Mouse (Mus musculus): ENCODE data around the gene Rerg. TPM values are rescaled to one million over a fixed set of nuclear protein-coding genes. Genes with fewer than 3 reads are reported as not detected.

The Rerg gene
- polyA plus RNA-seq, 1 experiment from 2014 or later = 21.1 TPM

- Histone ChIP-seq H3K4me3 (no peak overlapping the region), H3K27me3 (no peaks in the 10 kb centered on the region), H3K9ac (no peak overlapping the region), H3K9me3 (no peaks in the 10 kb centered on the region), H3K36me3 (no peaks in the 10 kb centered on the region), H3K4me1 (peaks cover 24% of the 10 kb centered on the region), H3K27ac (no peak overlapping the region), H3K4me2 (no peak overlapping the region)
- WGBS = 69% methylated on average over 9 of the region's 9 CpGs
- no peak for ATAC-seq (ENCODE audit: borderline replicate concordance, extremely low read depth, low FRiP score, low TSS enrichment)
Measured at GRCm38 (mm10) chr6:137125433-137125832, 44.9 kb downstream of the Rerg start.

- peaks cover 24% of the 10 kb centered on the region for H3K4me1 ChIP-seq
- no peaks in the 10 kb centered on the region for H3K9me3 ChIP-seq
- H3K27me3 ChIP-seq = no peaks in the 10 kb centered on the region
- H3K4me3 ChIP-seq = no peak overlapping the region
- 45% methylated on average over 3 of the region's 3 CpGs for WGBS
- no peak overlapping the region for H3K9ac ChIP-seq
- H3K27ac ChIP-seq = no peak overlapping the region
- H3K4me2 ChIP-seq = no peak overlapping the region
- H3K36me3 ChIP-seq = no peaks in the 10 kb centered on the region
- no peak for ATAC-seq (ENCODE audit: borderline replicate concordance, extremely low read depth, low FRiP score, low TSS enrichment)
Measured at GRCm38 (mm10) chr6:137125006-137125405, 45.3 kb downstream of the Rerg start.

GRCm38 (mm10) chr6:137116849-137117473 lies 53.3 kb downstream of the Rerg start:
- 59% methylated on average over 1 of the region's 1 CpGs for WGBS
- Histone ChIP-seq H3K9me3 (no peaks in the 10 kb centered on the region), H3K4me2 (no peak overlapping the region), H3K4me3 (no peak overlapping the region), H3K27ac (no peak overlapping the region), H3K36me3 (no peaks in the 10 kb centered on the region), H3K9ac (no peak overlapping the region), H3K27me3 (no peaks in the 10 kb centered on the region), H3K4me1 (0 out of 2 replicates have a peak, but pooled peaks cover 10% of the 10 kb centered on the region)
- no peak for ATAC-seq (ENCODE audit: borderline replicate concordance, extremely low read depth, low FRiP score, low TSS enrichment)

GRCm38 (mm10) chr6:137114859-137115258 lies 55.4 kb downstream of the Rerg start:
- H3K4me1 ChIP-seq = peaks cover 25% of the 10 kb centered on the region
- H3K27ac ChIP-seq = no peak overlapping the region
- no peak overlapping the region for H3K9ac ChIP-seq
- no peaks in the 10 kb centered on the region for H3K27me3 ChIP-seq
- no peaks in the 10 kb centered on the region for H3K9me3 ChIP-seq
- no peak overlapping the region for H3K4me3 ChIP-seq
- no peak for ATAC-seq (ENCODE audit: borderline replicate concordance, extremely low read depth, low FRiP score, low TSS enrichment)
- WGBS = 72% methylated on average over 7 of the region's 7 CpGs
- H3K36me3 ChIP-seq = no peaks in the 10 kb centered on the region
- no peak overlapping the region for H3K4me2 ChIP-seq

GRCm38 (mm10) chr6:137111266-137111813 lies 59.0 kb downstream of the Rerg start:
- H3K27me3 ChIP-seq = no peaks in the 10 kb centered on the region
- peak overlapping the region; percentile 85 for H3K27ac ChIP-seq
- H3K4me1 ChIP-seq = peaks cover 24% of the 10 kb centered on the region
- H3K9ac ChIP-seq = no peak overlapping the region
- H3K4me2 ChIP-seq = no peak overlapping the region
- WGBS = 54% methylated on average over 9 of the region's 9 CpGs
- H3K36me3 ChIP-seq = no peaks in the 10 kb centered on the region
- peak; percentile 13; the same call in 1 of the 2 replicates for ATAC-seq (ENCODE audit: borderline replicate concordance, extremely low read depth, low FRiP score, low TSS enrichment)
- no peaks in the 10 kb centered on the region for H3K9me3 ChIP-seq
- no peak overlapping the region for H3K4me3 ChIP-seq

GRCm38 (mm10) chr6:137110778-137111174 lies 59.5 kb downstream of the Rerg start:
- Histone ChIP-seq H3K4me3 (no peak overlapping the region), H3K9me3 (no peaks in the 10 kb centered on the region), H3K27me3 (no peaks in the 10 kb centered on the region), H3K9ac (no peak overlapping the region), H3K4me1 (peaks cover 24% of the 10 kb centered on the region), H3K4me2 (peak overlapping the region; percentile 39; the same call in 1 of the 2 replicates), H3K27ac (peak overlapping the region; percentile 85), H3K36me3 (no peaks in the 10 kb centered on the region)
- peak; percentile 53 for ATAC-seq (ENCODE audit: borderline replicate concordance, extremely low read depth, low FRiP score, low TSS enrichment)
- WGBS = 50% methylated on average over 6 of the region's 6 CpGs

GRCm38 (mm10) chr6:137109811-137110777 lies 60.2 kb downstream of the Rerg start:
- H3K4me2 ChIP-seq = peak overlapping the region; percentile 39
- no peak overlapping the region for H3K4me3 ChIP-seq
- peaks cover 28% of the 10 kb centered on the region for H3K4me1 ChIP-seq
- no peaks in the 10 kb centered on the region for H3K36me3 ChIP-seq
- H3K27ac ChIP-seq = peak overlapping the region; percentile 85
- H3K9ac ChIP-seq = 0 out of 2 replicates have a peak overlapping the region, but pooled peaks have one; percentile 5
- ATAC-seq (ENCODE audit: borderline replicate concordance, extremely low read depth, low FRiP score, low TSS enrichment) = peak; percentile 83
- WGBS = 38% methylated on average over 20 of the region's 20 CpGs
- no peaks in the 10 kb centered on the region for H3K9me3 ChIP-seq
- no peaks in the 10 kb centered on the region for H3K27me3 ChIP-seq

- peak; percentile 28; the same call in 1 of the 2 replicates for ATAC-seq (ENCODE audit: borderline replicate concordance, extremely low read depth, low FRiP score, low TSS enrichment)
- Histone ChIP-seq H3K9me3 (no peaks in the 10 kb centered on the region), H3K36me3 (no peaks in the 10 kb centered on the region), H3K27me3 (no peaks in the 10 kb centered on the region), H3K4me2 (no peak overlapping the region), H3K9ac (no peak overlapping the region), H3K27ac (peak overlapping the region; percentile 73), H3K4me3 (no peak overlapping the region), H3K4me1 (peaks cover 42% of the 10 kb centered on the region)
- WGBS = 45% methylated on average over 4 of the region's 4 CpGs
Measured at GRCm38 (mm10) chr6:137105285-137105684, 65.0 kb downstream of the Rerg start.

- Histone ChIP-seq H3K27ac (peak overlapping the region; percentile 76), H3K36me3 (no peaks in the 10 kb centered on the region), H3K9me3 (no peaks in the 10 kb centered on the region), H3K4me3 (no peak overlapping the region), H3K4me2 (no peak overlapping the region), H3K4me1 (peaks cover 46% of the 10 kb centered on the region), H3K9ac (no peak overlapping the region), H3K27me3 (no peaks in the 10 kb centered on the region)
- 32% methylated on average over 10 of the region's 10 CpGs for WGBS
- ATAC-seq (ENCODE audit: borderline replicate concordance, extremely low read depth, low FRiP score, low TSS enrichment) = no peak
Measured at GRCm38 (mm10) chr6:137102662-137103179, 67.6 kb downstream of the Rerg start.

GRCm38 (mm10) chr6:137101886-137102661 lies 68.2 kb downstream of the Rerg start:
- H3K4me3 ChIP-seq = no peak overlapping the region
- peaks cover 46% of the 10 kb centered on the region for H3K4me1 ChIP-seq
- no peaks in the 10 kb centered on the region for H3K36me3 ChIP-seq
- no peaks in the 10 kb centered on the region for H3K9me3 ChIP-seq
- no peaks in the 10 kb centered on the region for H3K27me3 ChIP-seq
- 49% methylated on average over 7 of the region's 7 CpGs for WGBS
- H3K9ac ChIP-seq = no peak overlapping the region
- H3K27ac ChIP-seq = peak overlapping the region; percentile 76
- no peak overlapping the region for H3K4me2 ChIP-seq
- ATAC-seq (ENCODE audit: borderline replicate concordance, extremely low read depth, low FRiP score, low TSS enrichment) = 0 out of 2 replicates have a peak, but pooled peaks have one; percentile 35

GRCm38 (mm10) chr6:137100259-137100658 lies 70.0 kb downstream of the Rerg start:
- WGBS = 26% methylated on average over 2 of the region's 2 CpGs
- H3K4me1 ChIP-seq = peaks cover 44% of the 10 kb centered on the region
- H3K4me3 ChIP-seq = no peak overlapping the region

More at GRCm38 (mm10) chr6:137100259-137100658, 70.0 kb downstream of the Rerg start:
- Histone ChIP-seq H3K9ac (no peak overlapping the region), H3K27me3 (no peaks in the 10 kb centered on the region), H3K27ac (peak overlapping the region; percentile 76), H3K36me3 (no peaks in the 10 kb centered on the region), H3K4me2 (no peak overlapping the region), H3K9me3 (no peaks in the 10 kb centered on the region)
- peak; percentile 47; the same call in 1 of the 2 replicates for ATAC-seq (ENCODE audit: borderline replicate concordance, extremely low read depth, low FRiP score, low TSS enrichment)
